Mouse (Mus musculus): Measurements from ENCODE around the gene Nap1l5.
"Not testable (repeated sequence)": the region's sequence is repeated elsewhere in the genome, so short reads cannot be mapped to it uniquely, and the experiment has no call there.

Nap1l5 gene

DNA sequence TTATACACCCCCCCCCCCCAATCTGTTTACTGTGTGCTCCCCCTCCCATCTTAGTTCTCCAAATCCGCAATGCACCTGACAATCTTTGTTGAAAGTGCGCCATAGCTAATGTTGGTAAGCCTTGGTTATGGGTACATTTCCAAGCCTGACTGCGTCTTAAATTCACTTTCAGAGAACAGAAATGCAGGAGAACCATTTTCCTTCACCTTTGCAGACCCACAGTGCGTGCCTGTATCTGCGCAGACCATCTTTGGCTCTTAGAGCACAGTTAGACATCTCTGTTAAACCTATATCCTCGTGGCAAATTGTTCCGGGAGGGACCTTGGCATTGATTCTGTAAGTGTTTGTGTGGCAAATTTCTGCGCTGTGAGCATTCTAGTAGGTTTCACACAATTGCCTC lies 460 bp upstream of the Nap1l5 start:
- DNase-seq (ENCODE audit: low read depth, low spot score), result no peak

- DNase-seq (ENCODE audit: low read depth, low spot score), result no peak
Measured at GRCm38 (mm10) chr6:58904551-58904950, 2.3 kb downstream of the Nap1l5 start.

DNA sequence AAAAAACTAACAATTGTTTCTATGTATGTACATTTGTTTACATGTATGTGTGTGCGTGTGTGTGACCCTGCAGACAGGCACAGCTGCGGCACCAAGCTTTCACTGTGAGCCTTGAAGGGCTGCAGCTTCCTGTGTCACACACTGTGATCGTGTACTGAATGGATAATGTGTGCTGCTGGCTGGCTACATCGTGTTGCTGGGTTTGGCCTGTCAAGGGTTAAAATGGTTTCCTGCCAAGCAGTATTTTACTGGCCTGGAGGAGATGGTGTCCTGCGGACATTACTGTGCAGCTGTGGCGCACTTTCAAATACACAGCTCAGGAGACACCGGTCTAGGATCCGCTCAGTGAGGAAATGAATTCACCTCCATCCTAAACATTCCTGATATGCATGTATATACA lies 3.7 kb downstream of the Nap1l5 start:
- no peak for DNase-seq (ENCODE audit: low read depth, low spot score)

- no peak for DNase-seq (ENCODE audit: low read depth, low spot score)
Measured at GRCm38 (mm10) chr6:58900536-58900935, 6.3 kb downstream of the Nap1l5 start.

- DNase-seq (ENCODE audit: low read depth, low spot score), result no peak
Measured at GRCm38 (mm10) chr6:58899076-58899475, 7.8 kb downstream of the Nap1l5 start.

DNA sequence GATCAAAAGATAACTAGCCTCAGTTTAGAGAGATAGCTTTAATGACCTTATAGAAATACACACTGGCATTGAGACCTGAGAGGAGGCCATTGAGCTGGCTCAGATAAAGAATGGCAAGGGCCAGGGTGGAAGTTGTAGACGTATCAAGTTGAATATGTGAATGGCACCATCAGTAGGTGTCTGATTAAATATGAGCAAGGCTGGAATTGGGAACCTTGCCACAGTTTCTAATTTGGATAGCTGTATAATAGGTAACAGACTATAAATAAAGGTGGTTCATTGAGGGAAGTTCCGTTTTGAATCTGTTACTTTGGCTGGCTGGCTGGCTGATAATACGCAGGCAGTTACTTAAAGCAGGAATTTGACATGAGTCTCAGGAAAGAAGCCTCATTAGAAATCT lies 10.2 kb downstream of the Nap1l5 start:
- peak; percentile 37 for DNase-seq (ENCODE audit: low read depth, low spot score)

GRCm38 (mm10) chr6:58894994-58895393 lies 11.9 kb downstream of the Nap1l5 start:
- DNase-seq (ENCODE audit: low read depth, low spot score), result no peak

GRCm38 (mm10) chr6:58893307-58893706 lies 13.6 kb downstream of the Nap1l5 start:
- no peak for DNase-seq (ENCODE audit: low read depth, low spot score)

DNA sequence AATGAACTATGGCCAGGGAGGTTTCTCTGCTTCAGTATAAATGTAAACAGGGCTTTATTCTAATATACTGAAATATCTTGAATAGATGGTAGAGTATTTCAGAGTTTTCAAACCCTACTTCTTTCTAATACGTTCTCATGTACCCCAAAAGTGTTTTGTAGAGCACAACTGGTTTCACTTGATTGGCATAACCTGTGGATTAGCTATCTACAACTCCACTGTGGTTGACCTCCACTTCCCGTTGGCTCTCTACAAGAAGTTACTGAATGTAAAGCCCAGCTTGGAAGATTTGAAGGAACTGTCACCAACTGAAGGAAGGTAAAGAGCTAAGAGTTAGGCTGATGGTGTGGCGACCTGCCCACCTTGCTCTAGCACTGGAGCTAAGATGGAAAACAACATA lies 17.0 kb downstream of the Nap1l5 start:
- DNase-seq (ENCODE audit: low read depth, low spot score), result no peak

DNA sequence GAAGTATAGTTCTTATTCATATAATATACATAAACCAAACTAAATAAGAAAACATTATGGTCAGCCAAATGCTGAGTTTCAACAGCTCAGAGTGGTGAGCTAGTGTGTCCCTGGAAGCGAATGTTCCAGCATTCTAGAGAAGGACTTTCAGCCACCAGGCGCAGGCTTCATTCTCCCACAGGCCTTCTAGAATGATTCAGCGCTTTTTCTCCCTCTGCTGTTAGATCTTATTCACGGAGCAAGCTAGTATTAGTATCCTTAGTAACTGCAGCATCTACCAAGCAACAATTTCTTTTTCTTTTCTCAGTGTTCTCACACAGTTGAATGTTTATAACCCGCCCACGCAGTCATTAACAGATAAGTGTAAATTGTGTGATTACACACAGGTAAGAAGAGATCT lies 24.6 kb downstream of the Nap1l5 start:
- DNase-seq (ENCODE audit: low read depth, low spot score), result no peak

DNA sequence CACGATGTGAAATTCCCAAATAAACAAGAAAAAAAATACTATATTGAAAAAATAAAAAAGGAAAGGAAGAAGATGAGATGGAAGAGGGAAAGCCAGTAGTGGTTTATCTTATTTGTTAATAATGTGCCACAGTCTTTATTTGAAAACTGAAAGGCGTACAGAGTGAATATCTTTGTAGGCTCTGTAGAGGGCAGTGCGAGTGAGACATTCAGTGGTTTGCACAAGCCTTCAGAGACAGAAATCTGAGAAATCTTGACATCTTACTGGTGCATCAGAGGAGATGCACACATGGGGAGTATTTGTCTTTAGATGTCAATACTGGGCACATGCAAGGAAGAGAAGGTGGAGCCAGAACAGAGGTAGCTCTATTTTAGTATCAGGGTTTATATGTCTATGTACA lies 25.5 kb downstream of the Nap1l5 start:
- DNase-seq (ENCODE audit: low read depth, low spot score), result no peak

GRCm38 (mm10) chr6:58880861-58881260 lies 26.0 kb downstream of the Nap1l5 start:
- DNase-seq (ENCODE audit: low read depth, low spot score), result no peak

DNA sequence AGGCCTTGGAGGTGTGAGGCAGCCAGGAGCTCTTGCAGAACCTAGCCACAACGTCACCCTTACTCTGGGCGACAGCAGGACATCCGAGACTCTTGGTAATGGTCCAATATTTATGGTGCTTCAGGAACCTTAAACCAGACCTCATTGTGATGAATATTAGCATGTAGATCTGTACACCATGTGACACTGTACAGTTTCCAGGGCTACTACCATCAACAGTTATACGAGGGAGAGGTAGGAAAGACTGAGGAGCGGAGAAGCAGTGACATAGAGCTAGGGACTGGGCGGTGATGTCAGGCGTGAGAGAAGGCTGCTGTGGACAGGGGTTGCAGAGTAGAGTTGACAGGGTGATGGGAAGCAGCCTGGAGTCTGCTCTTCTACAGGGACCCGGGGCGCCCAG lies 26.9 kb downstream of the Nap1l5 start:
- DNase-seq (ENCODE audit: low read depth, low spot score), result no peak

DNA sequence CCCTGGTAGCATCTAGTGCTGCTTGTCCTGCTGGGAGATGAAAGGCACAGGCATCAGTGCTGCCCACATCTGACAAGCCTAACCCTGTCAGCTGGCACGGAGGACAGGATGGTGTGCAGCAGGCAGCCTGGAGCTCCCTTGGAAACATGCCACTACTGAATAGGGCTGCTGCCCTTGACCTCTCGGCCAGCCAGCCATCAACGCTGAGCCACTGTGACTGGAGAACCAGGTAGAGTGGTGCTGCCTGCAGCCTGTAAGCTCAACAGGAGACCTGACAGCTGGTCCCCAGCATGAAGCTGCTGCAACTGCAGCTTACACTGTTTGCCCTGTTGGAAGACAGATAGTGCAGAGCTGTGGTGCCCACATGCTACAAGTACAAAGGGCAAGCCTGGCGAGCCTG lies 27.3 kb downstream of the Nap1l5 start:
- DNase-seq (ENCODE audit: low read depth, low spot score), result no peak

DNA sequence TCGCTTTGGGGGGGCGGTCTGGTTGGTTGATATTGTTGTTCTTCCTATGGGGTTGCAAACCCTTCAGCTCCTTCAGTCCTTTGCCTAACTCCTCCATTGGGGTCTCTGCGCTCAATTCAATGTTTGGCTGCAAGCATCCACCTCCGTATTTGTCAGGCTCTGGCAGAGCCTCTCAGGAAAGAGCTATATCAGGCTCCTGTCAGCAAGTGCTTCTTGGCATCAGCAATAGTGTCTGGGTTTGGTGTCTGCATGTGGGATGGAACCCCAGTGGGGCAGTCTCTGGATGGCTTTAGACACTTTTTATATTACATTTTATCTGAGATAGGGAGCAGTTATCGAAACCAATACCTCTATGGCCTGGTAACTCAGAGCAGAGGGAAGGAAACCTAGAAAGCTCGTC lies 39.0 kb downstream of the Nap1l5 start:
- not testable (repeated sequence) for DNase-seq (ENCODE audit: low read depth, low spot score)

GRCm38 (mm10) chr6:58863631-58864235 lies 43.1 kb downstream of the Nap1l5 start:
- DNase-seq (ENCODE audit: low read depth, low spot score), result no peak

- peak; percentile 74 for DNase-seq (ENCODE audit: low read depth, low spot score)
Measured at GRCm38 (mm10) chr6:58862446-58862993, 44.4 kb downstream of the Nap1l5 start.

DNA sequence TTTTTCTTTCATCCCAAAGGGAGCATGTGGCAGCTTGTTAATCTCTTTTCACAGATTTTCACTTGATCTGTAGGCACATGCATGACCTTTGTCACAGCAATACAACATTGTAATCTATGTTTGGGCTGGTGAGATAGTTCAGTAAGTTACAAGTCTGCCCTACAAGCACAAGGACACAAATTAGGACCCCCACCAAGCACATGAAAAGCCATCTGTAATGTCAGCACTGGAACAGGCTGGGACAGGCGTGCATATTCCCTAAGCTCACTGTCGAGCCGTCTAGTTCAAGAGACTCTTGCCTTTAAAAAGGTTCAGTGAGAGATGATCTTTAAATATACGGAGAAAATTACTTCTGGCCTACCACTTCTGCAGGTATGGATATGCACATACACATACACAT lies 47.4 kb downstream of the Nap1l5 start:
- DNase-seq (ENCODE audit: low read depth, low spot score), result no peak

DNA sequence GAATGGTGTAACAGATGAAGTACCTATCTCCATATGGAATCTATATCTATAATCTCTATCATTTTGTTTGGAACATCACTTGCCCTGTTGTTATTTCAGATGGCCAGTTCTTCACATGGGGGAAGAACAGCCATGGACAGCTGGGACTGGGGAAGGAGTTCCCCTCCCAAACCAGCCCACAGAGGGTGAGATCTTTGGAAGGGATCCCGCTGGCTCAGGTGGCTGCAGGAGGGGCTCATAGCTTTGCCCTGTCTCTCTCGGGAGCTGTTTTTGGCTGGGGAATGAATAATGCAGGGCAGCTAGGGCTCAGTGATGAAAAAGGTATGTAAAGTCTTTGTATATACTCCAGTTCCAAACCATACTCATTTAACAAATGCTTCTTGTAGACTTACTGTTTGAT lies 50.4 kb downstream of the Nap1l5 start:
- no peak for DNase-seq (ENCODE audit: low read depth, low spot score)

- no peak for DNase-seq (ENCODE audit: low read depth, low spot score)
Measured at GRCm38 (mm10) chr6:58855676-58856367, 51.1 kb downstream of the Nap1l5 start.
